Mouse (Mus musculus): ENCODE results near the gene Shcbp1l. TPM values are rescaled to one million over a fixed set of nuclear protein-coding genes. Genes with fewer than 3 reads are reported as not detected.

The Shcbp1l gene
- polyA plus RNA-seq, 1 experiment from 2014 or later: 0.21 TPM

- Histone ChIP-seq H3K4me2 (replicated peaks; ENCODE audit: low read depth, low read length) (no peak overlapping the region), H3K4me3 (ENCODE audit: low read length) (no peak overlapping the region), H3K27ac (ENCODE audit: low read length) (no peak overlapping the region), H3K4me1 (ENCODE audit: insufficient read depth, low read length) (no peaks in the 10 kb centered on the region), H3K36me3 (ENCODE audit: insufficient read depth, low read length) (no peaks in the 10 kb centered on the region), H3K27me3 (ENCODE audit: insufficient read depth, low read length) (no peaks in the 10 kb centered on the region), H3K9ac (replicated peaks; ENCODE audit: low read length) (no peak overlapping the region), H3K9me3 (ENCODE audit: low read length) (no peaks in the 10 kb centered on the region)
- ATAC-seq (ENCODE audit: low FRiP score, low TSS enrichment): no peak
- 36% methylated on average over 4 of the region's 4 CpGs for WGBS
Measured at GRCm38 (mm10) chr1:153493338-153493737, 68.4 kb downstream of the Shcbp1l start.

- ATAC-seq (ENCODE audit: low FRiP score, low TSS enrichment): no peak
- H3K9me3 ChIP-seq (ENCODE audit: low read length): no peaks in the 10 kb centered on the region
- H3K27me3 ChIP-seq (ENCODE audit: insufficient read depth, low read length): no peaks in the 10 kb centered on the region
- no peak overlapping the region for H3K9ac ChIP-seq (replicated peaks; ENCODE audit: low read length)
- no peak overlapping the region for H3K4me2 ChIP-seq (replicated peaks; ENCODE audit: low read depth, low read length)
- H3K27ac ChIP-seq (ENCODE audit: low read length): no peak overlapping the region
- no peaks in the 10 kb centered on the region for H3K36me3 ChIP-seq (ENCODE audit: insufficient read depth, low read length)
- no peak overlapping the region for H3K4me3 ChIP-seq (ENCODE audit: low read length)
- 36% methylated on average over 6 of the region's 6 CpGs for WGBS
- no peaks in the 10 kb centered on the region for H3K4me1 ChIP-seq (ENCODE audit: insufficient read depth, low read length)
Measured at GRCm38 (mm10) chr1:153493931-153494330, 69.0 kb downstream of the Shcbp1l start.

- WGBS: 65% methylated on average over 3 of the region's 3 CpGs
- peak overlapping the region; percentile 70 for H3K27ac ChIP-seq (ENCODE audit: low read length)
- no peaks in the 10 kb centered on the region for H3K4me1 ChIP-seq (ENCODE audit: insufficient read depth, low read length)
- no peaks in the 10 kb centered on the region for H3K9me3 ChIP-seq (ENCODE audit: low read length)
- H3K36me3 ChIP-seq (ENCODE audit: insufficient read depth, low read length): no peaks in the 10 kb centered on the region
- H3K4me2 ChIP-seq (replicated peaks; ENCODE audit: low read depth, low read length): no peak overlapping the region
- H3K27me3 ChIP-seq (ENCODE audit: insufficient read depth, low read length): no peaks in the 10 kb centered on the region
- ATAC-seq (ENCODE audit: low FRiP score, low TSS enrichment): peak; percentile 80
- no peak overlapping the region for H3K9ac ChIP-seq (replicated peaks; ENCODE audit: low read length)
- H3K4me3 ChIP-seq (ENCODE audit: low read length): no peak overlapping the region
Measured at GRCm38 (mm10) chr1:153496030-153496429, 71.1 kb downstream of the Shcbp1l start.

GRCm38 (mm10) chr1:153500030-153500429 lies 75.1 kb downstream of the Shcbp1l start:
- 83% methylated on average over 9 of the region's 9 CpGs for WGBS
- ATAC-seq (ENCODE audit: low FRiP score, low TSS enrichment): no peak
- H3K4me1 ChIP-seq (ENCODE audit: insufficient read depth, low read length): no peaks in the 10 kb centered on the region
- H3K27ac ChIP-seq (ENCODE audit: low read length): no peak overlapping the region
- no peak overlapping the region for H3K9ac ChIP-seq (replicated peaks; ENCODE audit: low read length)
- no peaks in the 10 kb centered on the region for H3K36me3 ChIP-seq (ENCODE audit: insufficient read depth, low read length)
- no peaks in the 10 kb centered on the region for H3K9me3 ChIP-seq (ENCODE audit: low read length)
- no peak overlapping the region for H3K4me3 ChIP-seq (ENCODE audit: low read length)
- no peaks in the 10 kb centered on the region for H3K27me3 ChIP-seq (ENCODE audit: insufficient read depth, low read length)
- no peak overlapping the region for H3K4me2 ChIP-seq (replicated peaks; ENCODE audit: low read depth, low read length)

- Histone ChIP-seq H3K27me3 (ENCODE audit: insufficient read depth, low read length) (no peaks in the 10 kb centered on the region), H3K9me3 (ENCODE audit: low read length) (no peaks in the 10 kb centered on the region), H3K36me3 (ENCODE audit: insufficient read depth, low read length) (no peaks in the 10 kb centered on the region), H3K4me2 (replicated peaks; ENCODE audit: low read depth, low read length) (no peak overlapping the region), H3K9ac (replicated peaks; ENCODE audit: low read length) (0 out of 2 replicates have a peak overlapping the region, but pooled peaks have one; percentile 11), H3K4me1 (ENCODE audit: insufficient read depth, low read length) (no peaks in the 10 kb centered on the region), H3K4me3 (ENCODE audit: low read length) (no peak overlapping the region), H3K27ac (ENCODE audit: low read length) (peak overlapping the region; percentile 71)
- 48% methylated on average over 5 of the region's 5 CpGs for WGBS
- peak; percentile 89 for ATAC-seq (ENCODE audit: low FRiP score, low TSS enrichment)
Measured at GRCm38 (mm10) chr1:153501644-153502321, 76.8 kb downstream of the Shcbp1l start.

Other genes with a start within 250 kb of the Shcbp1l start
- gene Lamc2, start 238.7 kb upstream of the Shcbp1l start, polyA plus RNA-seq (2015; fragmentation: Nextera tagmentation; extraction: Ambion mirVana): 55.5 and 57.4 TPM in 2 replicates
- 105 and 109 TPM in 2 replicates for gene Lamc1, start 92.4 kb upstream of the Shcbp1l start, polyA plus RNA-seq (2015; fragmentation: Nextera tagmentation; extraction: Ambion mirVana)
- gene Dhx9, start 62.5 kb downstream of the Shcbp1l start, polyA plus RNA-seq (2015; fragmentation: Nextera tagmentation; extraction: Ambion mirVana): 23.2 and 30.0 TPM in 2 replicates
- gene Npl, start 124.9 kb downstream of the Shcbp1l start, polyA plus RNA-seq (2015; fragmentation: Nextera tagmentation; extraction: Ambion mirVana): 23.9 and 25.2 TPM in 2 replicates
- gene Rgs8, start 227.9 kb downstream of the Shcbp1l start, polyA plus RNA-seq (2015; fragmentation: Nextera tagmentation; extraction: Ambion mirVana): 0.16 and 0.31 TPM in 2 replicates